Comparison of ENCODE assay signal across 25 mouse cellular contexts in the genomic region with DNA sequence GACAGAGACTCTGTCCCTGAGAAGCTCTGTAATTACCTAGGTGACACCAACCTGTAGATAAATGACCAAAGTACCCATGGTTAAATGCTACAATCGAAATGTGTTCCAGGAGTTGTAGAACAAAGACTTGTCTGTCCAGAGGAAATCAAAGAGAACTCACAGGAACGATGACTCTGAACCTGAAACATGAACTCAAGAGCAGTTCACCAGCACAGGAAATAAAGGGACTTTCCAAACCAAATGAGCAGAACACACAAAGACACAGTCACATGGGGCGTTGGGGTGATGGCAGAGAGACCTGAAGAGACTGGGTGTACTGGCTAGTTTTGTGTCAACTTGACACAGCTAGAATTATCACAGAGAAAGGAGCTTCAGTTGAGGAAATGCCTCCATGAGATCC.
DNase-seq lines count a peak whose midpoint lies in the region; ATAC-seq and TF ChIP-seq lines count a peak whose summit lies in the region.
"Had no signal": no experiment of that assay in that cellular context is flagged by ENCODE, and none has a peak within 500 bp of the region (broad histone marks: within the 10 kb centered on the region; RNA-seq: fewer than 3 reads in every experiment).

No protein-coding gene starts in this region.

- no peaks in the 10 kb centered on the region for H3K9me3 ChIP-seq in liver, postnatal 0 days (ENCODE audit: low read length)
- H3K9me3 ChIP-seq: embryonic facial prominence, embryonic 13.5 days; embryonic facial prominence, embryonic 15.5 days; forebrain, embryonic 10.5 days; forebrain, embryonic 12.5 days had no signal

- H3K36me3 ChIP-seq in liver, postnatal 0 days (replicated peaks; ENCODE audit: insufficient read depth, low read length) = no peaks in the 10 kb centered on the region
- H3K36me3 ChIP-seq: embryonic facial prominence, embryonic 13.5 days; embryonic facial prominence, embryonic 15.5 days; forebrain, embryonic 10.5 days; forebrain, embryonic 12.5 days; G1E had no signal

- peak; percentile 45 to 46 for DNase-seq in spleen, postnatal 36 days (ENCODE audit: low spot score in 2 of 2)
- DNase-seq in spleen, adult 18-20 months = no peak
- peak; percentile 11 to 29 for DNase-seq in B cell, adult 2 months
- peak; percentile 58 for DNase-seq in T-cell, adult 2 months (ENCODE audit: low spot score)
- no peak for DNase-seq in liver, postnatal 0 days
- DNase-seq in urinary bladder, postnatal 36 days (ENCODE audit: low spot score in 2 of 2) = no peak
- DNase-seq: adrenal gland, adult 2 months; adrenal gland, postnatal 10 days; adrenal gland, postnatal 25 days; cerebellum, adult 11 months; cerebellum, adult 18-20 months; cerebellum, adult 8-10 months; cerebellum, adult 9-11 months; cerebellum, postnatal 14 days; cerebellum, postnatal 36 days; embryo, embryonic 11 days had no signal

- TF ChIP-seq CTCF in liver, postnatal 0 days (IDR thresholded peaks at IDR 0.05; ENCODE audit: low read depth) = no peak

- no peak overlapping the region for H3K4me2 ChIP-seq in liver, postnatal 0 days (ENCODE audit: low read depth, low read length)
- H3K4me2 ChIP-seq: embryonic facial prominence, embryonic 13.5 days; embryonic facial prominence, embryonic 15.5 days; forebrain, embryonic 12.5 days had no signal

- no peak overlapping the region for H3K4me3 ChIP-seq in liver, postnatal 0 days (ENCODE audit: low read depth, low read length)
- H3K4me3 ChIP-seq: embryonic facial prominence, embryonic 13.5 days; embryonic facial prominence, embryonic 15.5 days; erythroblast, embryonic 14.5 days; forebrain, embryonic 10.5 days; forebrain, embryonic 12.5 days had no signal

- no peak for TF ChIP-seq EP300 in liver, postnatal 0 days (IDR thresholded peaks at IDR 0.05; ENCODE audit: low read depth)

- no peaks in the 10 kb centered on the region for H3K4me1 ChIP-seq in liver, postnatal 0 days (ENCODE audit: insufficient read depth)
- H3K4me1 ChIP-seq: embryonic facial prominence, embryonic 13.5 days; embryonic facial prominence, embryonic 15.5 days; forebrain, embryonic 10.5 days; forebrain, embryonic 12.5 days had no signal

- no peak for ATAC-seq in liver, postnatal 0 days
- ATAC-seq: forebrain, embryonic 14.5 days; forebrain, embryonic 16.5 days; Patski had no signal

- H3K9ac ChIP-seq in liver, postnatal 0 days (replicated peaks) = no peak overlapping the region
- H3K9ac ChIP-seq: embryonic facial prominence, embryonic 13.5 days; embryonic facial prominence, embryonic 15.5 days; forebrain, embryonic 12.5 days had no signal

- no peak overlapping the region for H3K27ac ChIP-seq in liver, postnatal 0 days (ENCODE audit: low read depth)
- H3K27ac ChIP-seq: embryonic facial prominence, embryonic 13.5 days; embryonic facial prominence, embryonic 15.5 days; forebrain, embryonic 10.5 days; forebrain, embryonic 12.5 days had no signal

- WGBS in liver, postnatal 0 days (ENCODE audit: insufficient replicate concordance) = 52% methylated on average over 3 of the region's 3 CpGs

- no peaks in the 10 kb centered on the region for H3K27me3 ChIP-seq in liver, postnatal 0 days (ENCODE audit: insufficient read depth, low read length)
- H3K27me3 ChIP-seq: embryonic facial prominence, embryonic 13.5 days; embryonic facial prominence, embryonic 15.5 days; forebrain, embryonic 12.5 days; Patski had no signal

Comparison
In these comparisons a context has a peak if more than half of its experiments do, and no peak if none do; other contexts are left out.
1. DNase-seq: peak in spleen, postnatal 36 days (2 of 2), B cell, adult 2 months (2 of 2) and T-cell, adult 2 months (single experiment); none in spleen, adult 18-20 months (0 of 2), liver, postnatal 0 days (single experiment) and urinary bladder, postnatal 36 days (0 of 2).